Mouse (Mus musculus) lung, postnatal 10 days (tissue): Measurements from ENCODE around the gene Prdm2.

Source experiments
- DNase-seq: peaks from one replicate; pipeline ENCODE4 v3.0.0; 2021

Prdm2 gene

GRCm38 (mm10) chr4:143147666-143148065 lies 65.1 kb downstream of the Prdm2 start:
- DNase-seq, result no peak

- DNase-seq, result no peak
Measured at GRCm38 (mm10) chr4:143143615-143144014, 69.2 kb downstream of the Prdm2 start.

- DNase-seq, result no peak
Measured at GRCm38 (mm10) chr4:143141645-143142259, 71.0 kb downstream of the Prdm2 start.

GRCm38 (mm10) chr4:143140940-143141339 lies 71.9 kb downstream of the Prdm2 start:
- no peak for DNase-seq

- DNase-seq, result no peak
Measured at GRCm38 (mm10) chr4:143132433-143132832, 80.4 kb downstream of the Prdm2 start.

GRCm38 (mm10) chr4:143130441-143130840 lies 82.4 kb downstream of the Prdm2 start:
- DNase-seq, result no peak

GRCm38 (mm10) chr4:143129261-143129760 lies 83.5 kb downstream of the Prdm2 start:
- no peak for DNase-seq

GRCm38 (mm10) chr4:143127171-143127570 lies 85.6 kb downstream of the Prdm2 start:
- no peak for DNase-seq

- no peak for DNase-seq
Measured at GRCm38 (mm10) chr4:143126476-143126875, 86.3 kb downstream of the Prdm2 start.

GRCm38 (mm10) chr4:143125290-143125689 lies 87.5 kb downstream of the Prdm2 start:
- no peak for DNase-seq

- no peak for DNase-seq
Measured at GRCm38 (mm10) chr4:143123043-143123442, 89.8 kb downstream of the Prdm2 start.

GRCm38 (mm10) chr4:143121174-143121573 lies 91.6 kb downstream of the Prdm2 start:
- no peak for DNase-seq

- peak; percentile 19 for DNase-seq
Measured at GRCm38 (mm10) chr4:143120008-143120407, 92.8 kb downstream of the Prdm2 start.

- peak; percentile 80 for DNase-seq
Measured at GRCm38 (mm10) chr4:143118843-143119242, 94.0 kb downstream of the Prdm2 start.

GRCm38 (mm10) chr4:143115851-143116250 lies 96.9 kb downstream of the Prdm2 start:
- no peak for DNase-seq

GRCm38 (mm10) chr4:143114232-143114979 lies 98.4 kb downstream of the Prdm2 start:
- DNase-seq, result no peak

GRCm38 (mm10) chr4:143112985-143113384 lies 99.8 kb downstream of the Prdm2 start:
- peak; percentile 82 for DNase-seq

- DNase-seq, result no peak
Measured at GRCm38 (mm10) chr4:143112439-143112838, 100.4 kb downstream of the Prdm2 start.

- DNase-seq, result no peak
Measured at GRCm38 (mm10) chr4:143111872-143112271, 100.9 kb downstream of the Prdm2 start.

- DNase-seq, result no peak
Measured at GRCm38 (mm10) chr4:143108552-143108951, 104.2 kb downstream of the Prdm2 start.

- no peak for DNase-seq
Measured at GRCm38 (mm10) chr4:143106971-143107370, 105.8 kb downstream of the Prdm2 start.

GRCm38 (mm10) chr4:143106566-143106965 lies 106.2 kb downstream of the Prdm2 start:
- DNase-seq, result no peak

- DNase-seq, result no peak
Measured at GRCm38 (mm10) chr4:143104739-143105138, 108.1 kb downstream of the Prdm2 start.

GRCm38 (mm10) chr4:143103811-143104210 lies 109.0 kb downstream of the Prdm2 start:
- no peak for DNase-seq
